Mouse (Mus musculus): ENCODE measurements around the gene Sh3glb1.
A peak's percentile ranks its signal among the peaks of the same experiment; 100 is the strongest.

Sh3glb1 gene

DNA sequence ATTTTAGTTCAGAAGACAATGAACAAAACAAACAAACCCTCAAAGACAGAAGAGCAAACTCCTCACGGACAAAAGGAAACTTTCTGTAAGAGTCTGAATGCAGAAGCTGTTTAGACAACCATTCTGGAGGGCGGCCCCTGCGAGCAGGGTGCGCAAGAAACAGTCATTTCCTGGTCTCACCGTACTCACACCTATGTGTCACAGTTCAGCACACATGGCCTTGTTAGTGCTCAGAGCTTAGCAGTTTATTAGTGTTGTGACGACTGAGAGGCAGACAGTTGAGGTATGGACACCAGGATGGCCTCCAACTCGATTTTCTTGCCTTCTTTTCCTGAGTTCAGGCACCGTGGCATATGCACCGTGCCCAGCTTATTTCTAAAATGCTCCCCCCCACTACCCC lies 4.2 kb downstream of the Sh3glb1 start:
- DNase-seq (ENCODE audit: inconsistent age in 2 of 2, low spot score in 1 of 2), result no peak

DNA sequence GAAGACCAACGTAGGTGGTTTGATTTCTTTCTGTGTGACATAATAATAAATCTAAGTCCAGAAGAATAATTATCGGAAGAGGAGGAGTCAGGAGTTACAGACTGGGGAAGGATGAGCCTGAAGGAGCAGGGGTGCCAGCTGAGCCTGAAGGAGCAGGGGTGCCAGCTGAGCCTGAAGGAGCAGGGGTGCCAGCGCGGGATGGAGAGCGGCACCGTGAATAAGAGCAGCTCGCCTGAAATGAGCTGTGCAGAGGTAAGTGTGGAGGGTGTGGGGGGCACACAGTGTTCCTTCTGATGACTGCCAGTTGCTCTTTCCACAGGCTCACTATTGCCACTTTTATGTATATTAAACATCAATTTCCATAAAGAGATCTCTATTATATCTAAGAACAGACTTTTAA lies 5.1 kb downstream of the Sh3glb1 start:
- peak in 1 of 2 experiments; percentile 45 for DNase-seq (ENCODE audit: inconsistent age in 2 of 2, low spot score in 1 of 2)

DNA sequence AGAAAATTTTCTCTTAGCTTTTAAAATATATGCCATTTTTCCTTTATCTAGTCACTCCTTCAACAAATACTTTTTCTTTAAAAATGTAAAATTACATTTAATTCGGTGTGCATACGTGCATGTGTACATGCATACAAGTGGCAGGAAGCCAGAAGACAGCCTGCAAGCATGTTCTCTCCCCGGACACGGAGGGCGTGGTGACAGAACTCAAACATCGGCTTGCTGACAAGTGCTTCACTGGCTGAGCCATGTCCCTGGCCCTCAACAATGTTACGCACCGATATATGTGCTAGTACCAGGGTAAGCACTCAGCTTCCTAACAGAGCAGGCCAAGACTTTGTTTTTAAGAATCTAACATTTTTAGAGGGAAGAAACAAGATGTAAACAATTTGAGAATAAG lies 5.5 kb downstream of the Sh3glb1 start:
- peak in 1 of 2 experiments; percentile 64 for DNase-seq (ENCODE audit: inconsistent age in 2 of 2, low spot score in 1 of 2)

DNA sequence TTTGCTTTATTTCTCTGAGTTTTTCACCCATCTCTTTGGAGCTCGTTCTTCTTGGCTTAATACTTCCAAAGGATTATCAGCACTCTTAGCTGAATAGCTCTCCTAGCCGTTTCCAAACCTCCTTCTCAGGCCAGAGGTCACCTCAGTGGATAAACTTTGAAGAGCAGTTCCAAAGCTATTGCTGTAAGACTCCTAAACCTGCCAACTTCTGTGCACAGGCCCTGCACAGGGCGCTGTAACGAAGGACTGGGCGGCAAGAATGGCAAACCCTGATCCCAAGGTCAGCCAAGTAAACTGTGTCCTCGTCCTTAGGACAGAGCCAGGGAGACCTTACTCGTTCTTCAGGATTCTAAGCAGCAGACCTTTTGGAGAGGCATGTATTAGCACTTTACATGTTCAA lies 6.0 kb downstream of the Sh3glb1 start:
- DNase-seq (ENCODE audit: inconsistent age in 2 of 2, low spot score in 1 of 2), result peak; percentile 47 to 87

DNA sequence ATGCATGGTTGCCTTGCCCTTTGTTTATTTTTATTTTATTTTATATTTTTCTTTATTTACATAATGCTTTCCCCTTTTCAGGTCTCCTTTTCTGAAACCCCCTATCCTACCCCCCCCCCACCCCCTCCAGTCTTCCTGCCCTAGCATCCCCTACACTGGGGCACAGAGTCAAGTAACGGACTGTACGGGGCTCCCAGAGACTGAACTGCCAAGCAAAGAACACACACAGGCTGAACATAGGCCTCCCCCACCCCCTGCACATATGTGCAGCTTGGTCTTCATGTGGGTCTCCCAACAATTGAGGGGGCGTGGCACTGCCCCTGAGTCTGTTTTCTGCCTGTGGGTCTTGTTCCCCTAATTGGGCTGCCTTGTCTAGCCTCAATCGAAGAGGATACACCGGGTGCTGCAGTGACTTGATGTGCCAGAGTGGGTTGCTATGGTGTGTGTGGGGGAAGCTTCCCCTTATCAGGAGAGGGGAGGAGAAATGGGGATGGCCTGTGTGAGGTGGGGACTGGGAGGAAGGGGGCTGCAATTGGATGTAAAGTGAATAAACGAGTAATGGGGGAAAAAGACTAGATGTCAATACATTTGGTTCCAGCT lies 8.4 kb downstream of the Sh3glb1 start:
- DNase-seq (ENCODE audit: inconsistent age in 2 of 2, low spot score in 1 of 2), result no peak

DNA sequence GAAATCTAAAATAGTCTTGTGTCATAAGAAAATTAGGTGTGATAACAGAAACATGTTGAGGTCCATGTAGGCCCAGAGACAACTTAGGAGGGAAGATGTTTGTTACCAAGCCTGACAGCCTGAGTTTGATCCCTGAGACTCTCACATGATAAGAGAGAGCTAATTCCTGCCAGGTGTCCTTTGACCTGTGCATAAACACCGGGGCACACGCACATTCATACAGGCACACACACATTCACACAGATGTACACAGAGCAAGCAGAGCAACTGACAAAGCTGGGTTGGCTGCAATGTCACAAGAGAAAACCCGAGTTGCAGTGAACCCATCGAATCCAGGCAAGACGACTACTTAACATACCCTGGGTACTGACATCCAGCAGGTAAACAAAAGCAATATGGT lies 11.5 kb downstream of the Sh3glb1 start:
- DNase-seq (ENCODE audit: inconsistent age in 2 of 2, low spot score in 1 of 2), result no peak

DNA sequence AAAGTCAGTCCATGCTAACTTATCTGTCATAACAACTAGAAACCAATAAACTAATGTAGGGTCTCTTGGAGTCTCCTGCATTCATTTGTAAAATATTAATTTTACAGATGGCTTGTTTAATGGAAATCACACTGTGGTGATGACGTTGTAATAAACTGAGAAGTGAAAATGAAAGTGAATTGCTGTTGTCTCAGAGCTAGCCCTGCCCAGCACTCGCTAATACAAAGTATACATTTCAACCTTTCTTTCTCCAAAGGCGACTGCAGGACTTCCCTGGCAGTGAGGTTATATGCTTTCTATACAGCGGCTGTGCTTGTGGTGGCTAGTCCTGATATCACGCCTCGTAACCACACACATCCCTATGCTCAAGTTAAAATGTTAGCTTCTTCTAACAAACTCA lies 16.2 kb downstream of the Sh3glb1 start:
- DNase-seq (ENCODE audit: inconsistent age in 2 of 2, low spot score in 1 of 2), result peak in 1 of 2 experiments; percentile 45

DNA sequence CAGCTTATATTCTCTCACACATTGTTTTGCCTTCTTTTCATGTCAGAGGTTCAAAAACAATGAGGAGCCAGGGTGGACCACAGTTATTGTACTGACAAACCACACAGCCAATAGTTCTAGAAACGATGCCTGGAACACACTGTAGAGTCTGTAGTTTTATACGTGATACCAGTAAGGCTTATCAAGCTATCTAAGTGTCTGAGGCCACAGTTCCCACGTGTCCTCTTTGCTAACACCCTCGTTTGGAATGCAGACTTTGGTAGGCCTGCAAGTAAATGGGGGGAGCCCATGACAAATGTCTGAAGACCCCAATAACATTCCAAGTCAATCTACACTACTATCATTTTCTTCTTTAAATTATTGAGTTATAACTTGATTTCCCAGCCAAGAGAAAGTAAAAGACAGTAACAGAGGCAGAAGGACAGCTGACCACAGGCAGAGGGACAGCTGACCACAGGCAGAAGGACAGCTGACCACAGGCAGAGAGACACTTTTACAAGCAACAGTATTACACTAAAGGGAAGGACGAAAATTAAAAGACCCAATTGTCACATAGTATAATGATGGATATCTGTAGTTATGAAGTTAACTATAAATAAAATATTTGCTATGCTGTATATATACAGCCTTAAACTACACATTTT lies 21.2 kb downstream of the Sh3glb1 start:
- DNase-seq (ENCODE audit: inconsistent age in 2 of 2, low spot score in 1 of 2), result no peak

DNA sequence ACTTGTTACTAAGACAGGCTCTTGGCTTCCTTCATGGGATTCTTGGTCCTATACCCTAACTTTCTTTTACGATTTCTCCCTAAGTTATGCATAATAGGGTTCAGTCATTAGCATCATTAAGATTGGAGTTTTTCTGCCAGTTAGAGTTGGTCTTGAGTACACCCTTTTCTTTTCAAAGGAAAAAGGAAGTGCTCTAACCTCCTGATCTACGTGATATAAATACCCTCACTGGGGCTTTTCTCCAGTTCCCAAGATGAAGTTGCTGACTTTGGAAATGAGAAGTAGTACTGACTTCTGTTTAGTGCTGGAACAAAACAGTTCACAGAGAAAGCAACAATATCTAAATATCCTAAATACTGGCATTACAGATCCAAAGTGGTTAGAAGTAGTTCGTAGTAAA lies 22.2 kb downstream of the Sh3glb1 start:
- no peak for DNase-seq (ENCODE audit: inconsistent age in 2 of 2, low spot score in 1 of 2)

DNA sequence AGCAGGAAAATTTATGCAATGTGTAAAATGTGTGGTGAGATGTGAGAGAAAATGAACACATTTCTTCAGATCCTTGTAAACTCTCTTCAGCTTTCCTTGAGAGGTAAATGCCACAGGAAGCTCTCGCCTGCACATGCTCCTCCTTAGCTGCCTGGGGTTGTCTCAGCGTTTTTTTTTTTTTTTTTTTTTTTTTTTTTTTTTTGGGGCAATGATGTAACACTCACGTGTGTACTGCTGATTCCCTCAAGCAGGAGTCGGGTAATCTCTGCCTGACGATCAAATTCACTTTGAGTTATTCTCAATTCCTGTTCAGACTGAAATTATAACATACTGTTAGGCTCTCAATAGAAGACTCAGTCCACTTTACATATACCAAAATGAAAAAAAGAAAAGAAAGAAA lies 23.0 kb downstream of the Sh3glb1 start:
- no peak for DNase-seq (ENCODE audit: inconsistent age in 2 of 2, low spot score in 1 of 2)

DNA sequence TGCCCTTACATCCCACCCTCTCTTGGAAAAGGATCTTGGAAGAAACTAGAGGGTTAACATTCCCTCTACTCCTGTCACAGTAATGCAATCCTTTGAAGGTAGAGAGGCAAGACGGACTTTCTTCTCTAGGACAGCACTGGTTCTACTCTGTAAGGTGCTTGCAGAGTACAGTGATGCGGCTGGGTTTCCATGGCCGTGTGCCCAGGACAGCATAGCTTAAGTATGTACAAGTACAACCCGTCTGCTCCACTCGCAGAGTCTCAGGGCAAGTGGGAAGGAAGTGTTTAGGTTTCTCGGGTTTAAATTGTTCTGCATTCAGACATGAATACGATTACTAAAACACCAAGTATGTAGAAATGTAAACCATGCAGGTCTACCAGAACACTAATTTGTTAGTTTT lies 25.2 kb downstream of the Sh3glb1 start:
- DNase-seq (ENCODE audit: inconsistent age in 2 of 2, low spot score in 1 of 2), result no peak

DNA sequence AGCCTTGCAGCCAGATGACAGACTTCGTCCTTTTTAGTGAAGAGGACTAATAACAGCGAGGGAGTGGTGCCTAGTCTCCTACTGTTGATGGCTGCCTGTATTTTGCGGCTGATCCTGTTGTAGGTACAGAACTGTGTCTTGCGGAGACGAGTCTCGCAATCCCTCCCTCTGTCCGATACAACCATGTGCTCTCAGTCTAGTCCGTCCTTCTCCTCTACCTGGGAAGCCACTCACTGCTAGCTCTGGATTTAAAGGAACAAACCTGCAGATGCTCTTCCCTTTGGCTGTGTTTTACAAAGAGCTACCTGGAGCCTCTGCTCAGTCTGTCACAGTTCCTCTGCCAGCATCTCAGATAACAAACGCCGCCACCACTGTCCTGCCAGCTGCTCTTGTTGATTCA lies 26.1 kb downstream of the Sh3glb1 start:
- DNase-seq (ENCODE audit: inconsistent age in 2 of 2, low spot score in 1 of 2), result no peak

DNA sequence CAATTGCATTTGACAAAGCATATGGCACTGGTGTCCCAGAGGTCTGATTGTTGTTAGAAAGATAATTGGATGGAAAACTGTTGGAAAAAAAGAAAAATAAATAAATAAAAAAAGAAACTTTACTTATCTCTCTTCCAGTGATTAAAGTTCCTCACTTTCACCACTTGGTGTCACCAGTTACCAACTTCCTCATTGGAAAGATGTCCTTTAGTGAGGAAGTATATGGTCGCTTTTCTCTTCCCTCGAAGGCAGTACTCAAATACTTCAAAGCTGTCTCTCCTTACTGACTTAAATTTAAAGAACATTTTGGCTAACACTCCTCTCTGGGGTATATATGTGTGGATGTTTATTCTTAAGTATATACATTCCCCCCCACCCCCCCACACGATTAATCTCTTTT lies 28.1 kb downstream of the Sh3glb1 start:
- peak in 1 of 2 experiments; percentile 70 for DNase-seq (ENCODE audit: inconsistent age in 2 of 2, low spot score in 1 of 2)

DNA sequence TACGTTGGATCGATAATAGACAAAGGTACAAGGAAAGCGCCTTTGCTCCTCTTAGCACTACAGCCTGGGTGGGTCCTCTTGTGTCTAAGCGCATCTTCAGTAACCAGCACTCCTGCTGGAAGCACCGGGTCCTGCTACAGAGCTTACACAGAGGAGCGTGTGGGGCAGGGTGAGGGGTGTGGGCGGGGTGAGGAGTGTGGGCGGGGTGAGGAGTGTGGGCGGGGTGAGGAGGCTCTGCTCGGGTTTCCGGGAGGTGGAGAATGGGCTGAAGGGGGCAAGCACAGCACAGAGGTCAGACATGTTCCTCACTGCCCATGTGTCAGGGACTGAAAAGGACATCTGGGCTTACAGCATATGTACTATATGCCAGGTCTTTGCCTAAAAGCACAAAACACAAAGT lies 30.9 kb downstream of the Sh3glb1 start:
- peak in 1 of 2 experiments; percentile 63 for DNase-seq (ENCODE audit: inconsistent age in 2 of 2, low spot score in 1 of 2)

DNA sequence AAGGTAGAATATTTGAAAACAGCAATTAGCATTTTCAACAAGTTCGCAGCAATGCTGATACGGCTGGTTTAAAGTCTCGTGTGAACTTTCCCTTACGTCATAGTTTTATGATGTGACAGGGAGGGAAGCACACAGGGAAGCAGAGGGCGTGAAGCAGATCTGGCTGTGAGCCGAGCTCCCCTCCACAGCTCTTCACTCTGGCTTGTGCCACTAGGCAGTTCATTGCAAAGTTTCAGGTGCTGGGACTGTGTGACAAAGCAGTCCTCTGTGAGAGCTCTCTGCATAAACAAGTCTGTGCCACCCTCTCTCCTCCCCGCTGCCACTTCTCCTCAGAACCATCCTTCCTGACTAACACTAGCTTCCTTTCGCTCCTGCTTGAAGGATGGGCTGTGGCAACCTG lies 31.9 kb downstream of the Sh3glb1 start:
- no peak for DNase-seq (ENCODE audit: inconsistent age in 2 of 2, low spot score in 1 of 2)

DNA sequence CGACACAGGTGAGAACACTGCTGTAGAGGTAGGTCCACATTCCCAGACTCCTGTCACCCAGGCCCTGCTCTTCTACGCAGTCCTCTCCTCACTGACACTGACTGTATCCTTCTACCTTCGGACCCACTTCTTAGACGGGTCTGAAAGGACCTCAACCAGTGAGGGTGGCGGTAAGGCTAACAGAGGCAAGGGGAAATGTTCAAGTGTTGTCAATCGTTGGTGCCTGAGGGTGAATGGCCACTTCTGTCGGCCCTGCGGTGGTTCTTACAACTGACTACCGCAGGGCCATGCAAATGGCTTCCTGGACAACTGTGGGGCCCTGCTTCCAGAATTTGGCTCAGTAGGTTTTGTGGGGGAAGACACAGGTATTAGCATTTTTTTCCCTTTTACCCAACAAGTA lies 32.5 kb downstream of the Sh3glb1 start:
- peak in 1 of 2 experiments; percentile 12 for DNase-seq (ENCODE audit: inconsistent age in 2 of 2, low spot score in 1 of 2)

DNA sequence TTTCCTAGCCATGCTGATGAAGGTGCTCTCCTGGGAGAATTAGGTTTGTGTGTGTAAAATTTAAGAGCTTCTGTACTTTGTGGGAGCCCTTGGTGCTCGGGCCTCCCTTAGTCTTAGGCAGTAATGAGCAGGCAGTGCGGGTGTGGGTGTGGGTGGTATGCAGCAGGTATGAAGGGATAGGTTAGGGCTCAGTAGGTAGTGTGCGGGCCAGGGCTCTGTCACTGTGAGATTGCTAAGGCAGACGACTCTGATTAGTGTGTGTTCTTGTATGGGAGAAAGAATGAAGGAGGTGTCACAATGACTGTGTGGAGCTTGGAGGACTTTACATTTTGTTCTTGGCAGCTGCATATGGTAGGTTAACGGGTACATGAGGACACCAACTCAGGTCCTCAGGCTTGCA lies 34.0 kb downstream of the Sh3glb1 start:
- DNase-seq (ENCODE audit: inconsistent age in 2 of 2, low spot score in 1 of 2), result peak in 1 of 2 experiments; percentile 16

DNA sequence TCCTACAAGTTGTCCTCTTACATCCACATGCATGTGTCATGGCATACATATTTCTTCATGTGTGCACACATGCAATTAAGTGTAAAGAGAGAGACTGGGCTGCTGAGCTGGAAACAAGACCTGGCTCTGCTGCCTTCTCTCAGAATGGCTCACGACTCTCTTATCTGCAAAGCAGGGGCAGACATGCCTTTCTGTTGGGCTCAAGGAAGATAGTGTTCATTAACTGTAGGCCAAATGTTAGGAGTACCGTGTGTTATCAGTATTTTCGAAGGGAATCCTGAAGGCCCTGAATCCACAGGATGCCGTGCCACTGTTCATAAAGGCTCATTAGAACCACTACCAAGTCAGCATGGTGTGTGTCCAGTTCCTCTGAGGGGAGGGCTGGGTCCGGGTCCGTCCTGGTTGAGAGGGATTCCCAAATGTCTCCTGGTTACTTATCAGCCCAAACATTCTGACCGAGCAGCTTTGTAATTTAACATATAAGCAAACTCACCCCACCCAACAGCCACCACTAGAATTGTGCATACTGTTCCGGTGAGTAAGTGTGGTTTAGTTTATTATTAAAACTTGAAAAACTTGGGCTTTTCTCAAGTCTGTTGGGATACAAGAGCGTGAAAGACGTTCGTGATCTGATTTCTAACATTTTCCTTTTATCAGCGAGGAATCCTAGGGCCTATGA lies 36.9 kb downstream of the Sh3glb1 start:
- no peak for DNase-seq (ENCODE audit: inconsistent age in 2 of 2, low spot score in 1 of 2)

DNA sequence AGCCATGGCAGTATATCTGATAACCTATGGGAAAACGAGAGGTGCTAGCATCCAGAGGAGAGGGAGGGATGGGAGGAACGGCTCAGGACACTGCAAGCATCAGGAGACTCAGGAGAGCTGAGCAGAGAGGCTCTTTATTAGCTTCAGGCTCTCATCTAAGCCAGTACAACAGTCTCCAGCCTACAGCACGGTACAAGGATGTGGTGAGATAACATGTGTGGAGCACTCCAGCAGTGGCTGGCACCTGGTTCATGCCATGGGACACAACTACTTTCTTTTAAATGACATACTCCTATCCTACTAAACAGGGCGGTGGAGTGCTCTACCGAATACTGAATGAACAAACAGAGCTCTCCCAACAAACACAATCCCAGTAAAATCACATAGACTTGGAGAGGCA lies 38.6 kb downstream of the Sh3glb1 start:
- no peak for DNase-seq (ENCODE audit: inconsistent age in 2 of 2, low spot score in 1 of 2)

DNA sequence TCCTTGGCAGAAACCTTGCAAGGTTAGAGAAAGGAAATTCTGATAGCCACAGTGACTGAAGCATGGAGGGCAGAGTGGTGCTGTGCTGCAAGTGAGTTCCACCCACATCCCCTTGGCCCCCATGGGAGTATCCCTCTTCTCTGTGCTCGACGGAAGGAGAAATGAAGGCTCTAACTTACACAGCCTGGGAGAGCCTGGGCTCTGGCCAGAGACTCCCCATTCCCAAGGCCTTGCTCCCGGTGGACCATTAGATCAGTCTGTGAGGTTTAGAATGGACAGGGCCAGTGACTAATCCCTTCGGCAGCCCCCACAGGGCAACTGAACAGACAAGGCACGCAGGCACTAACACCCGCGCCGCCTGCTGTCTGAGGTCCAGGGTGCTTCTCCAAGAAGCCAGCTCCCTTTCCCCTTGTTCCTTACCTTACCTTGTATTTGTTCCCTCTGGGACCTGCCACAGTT lies 40.4 kb downstream of the Sh3glb1 start:
- DNase-seq (ENCODE audit: inconsistent age in 2 of 2, low spot score in 1 of 2), result peak; percentile 2 to 21

DNA sequence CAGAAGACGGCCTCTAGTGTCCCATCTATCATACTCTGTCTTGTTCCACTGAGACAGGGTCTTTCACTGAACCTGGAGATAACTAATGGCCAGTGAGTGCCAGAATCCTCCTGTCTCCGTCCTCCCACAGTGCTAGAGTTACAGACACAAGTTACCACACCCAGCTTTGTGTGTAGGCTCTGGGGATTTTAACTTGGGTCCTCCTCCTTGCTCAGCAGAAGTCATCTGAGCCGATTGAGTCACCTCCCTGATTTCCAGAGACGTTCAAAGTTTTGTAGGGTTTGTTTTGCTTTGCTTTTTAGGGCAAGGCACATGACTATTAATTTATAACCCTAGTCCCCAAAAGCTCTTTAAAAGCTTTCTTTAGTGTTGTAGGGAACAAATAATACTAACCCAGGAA lies 41.0 kb downstream of the Sh3glb1 start:
- DNase-seq (ENCODE audit: inconsistent age in 2 of 2, low spot score in 1 of 2), result peak in 1 of 2 experiments; percentile 18

DNA sequence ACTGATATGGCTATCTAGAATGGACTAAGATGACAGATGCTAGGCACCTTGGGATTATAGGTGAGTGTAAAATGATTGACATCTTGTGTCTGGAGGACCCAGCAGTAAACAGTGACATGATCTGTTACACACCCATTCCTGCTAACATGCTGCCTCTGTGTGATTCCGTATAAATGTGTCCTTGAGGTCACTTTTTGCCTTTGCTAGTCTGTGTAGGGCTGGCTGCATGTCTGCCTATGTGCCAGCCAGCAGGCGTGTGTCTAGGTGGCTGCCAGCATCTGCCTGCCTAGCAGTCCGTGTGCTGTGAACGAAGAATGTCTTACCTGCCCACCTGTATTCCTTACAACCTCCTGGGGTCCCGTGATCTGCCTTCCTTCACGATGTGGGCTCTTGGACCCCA lies 42.4 kb downstream of the Sh3glb1 start:
- peak in 1 of 2 experiments; percentile 14 for DNase-seq (ENCODE audit: inconsistent age in 2 of 2, low spot score in 1 of 2)

All from adrenal gland, adult (tissue).